Mouse (Mus musculus) brain, embryonic 14.5 days (tissue): ENCODE data around the gene Gpn2.

Experiments
- CTCF ChIP-seq: fragments of 200-500 bp; IDR thresholded peaks from 2 replicates; pipeline ENCODE4 v1.5.1; 2012; ENCODE audit warnings: inconsistent platforms, mild to moderate bottlenecking, moderate library complexity, borderline replicate concordance; ENCODE audit not compliant: insufficient read depth, insufficient read length; ENCODE audit errors: extremely low read depth
- POLR2A ChIP-seq: fragments of 200-500 bp; IDR thresholded peaks from 2 replicates; pipeline ENCODE4 v1.6.1; 2012; ENCODE audit warnings: mild to moderate bottlenecking, inconsistent platforms, borderline replicate concordance; ENCODE audit not compliant: poor library complexity, insufficient read depth, insufficient read length, severe bottlenecking; ENCODE audit errors: extremely low read depth

DNA sequence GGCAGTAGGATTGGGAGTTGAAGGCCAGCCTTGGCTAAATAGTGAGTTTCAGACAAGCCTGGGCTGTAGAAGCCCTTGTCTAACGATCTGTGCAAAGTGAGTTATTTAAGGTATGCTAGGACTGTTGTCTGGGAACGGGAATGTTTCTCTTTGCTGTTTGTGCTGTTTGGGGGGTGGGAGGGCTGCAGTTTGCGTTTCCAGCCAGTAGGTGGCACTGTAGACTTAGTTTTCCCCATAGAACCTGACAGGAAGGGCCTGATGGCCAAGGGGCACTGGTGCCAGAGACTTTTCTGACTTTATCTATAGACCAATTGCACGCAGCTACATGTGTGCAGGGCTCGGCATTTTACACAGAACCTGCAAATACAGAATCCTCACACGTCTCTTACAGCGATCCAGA lies 8.4 kb downstream of the Gpn2 start:
- TF ChIP-seq CTCF = peak; percentile 93
- TF ChIP-seq POLR2A = no peak
